Mouse (Mus musculus) right cerebral cortex, postnatal 4 days (tissue): ENCODE data around the gene Cpn2.
A peak's percentile ranks its signal among the peaks of the same experiment; 100 is the strongest.

Experiments
- DNase-seq: peaks from one replicate; pipeline ENCODE4 v3.0.0-alpha.2; 2022

Gene Cpn2

GRCm38 (mm10) chr16:30267359-30267758, at the start of gene Cpn2:
Cpn2 (minus strand) TSS chr16:30267499.
- DNase-seq, result no peak

- no peak for DNase-seq
These were observed 46.9 kb upstream of the Cpn2 start for GRCm38 (mm10) chr16:30314236-30314635.

- DNase-seq, result no peak
These were observed 43.3 kb upstream of the Cpn2 start, which contains the start of gene Gp5 for GRCm38 (mm10) chr16:30310647-30311046. Gp5 (minus strand) TSS chr16:30310779.

GRCm38 (mm10) chr16:30310171-30310515, 42.8 kb upstream of the Cpn2 start:
- DNase-seq, result no peak

- no peak for DNase-seq
These were observed 42.3 kb upstream of the Cpn2 start for GRCm38 (mm10) chr16:30309395-30310170.

- DNase-seq, result peak; percentile 64
These were observed 41.5 kb upstream of the Cpn2 start for GRCm38 (mm10) chr16:30308616-30309394.

- no peak for DNase-seq
These were observed 40.8 kb upstream of the Cpn2 start for GRCm38 (mm10) chr16:30307961-30308615.

GRCm38 (mm10) chr16:30307306-30307705, 40.0 kb upstream of the Cpn2 start:
- DNase-seq, result no peak

GRCm38 (mm10) chr16:30306102-30306501, 38.8 kb upstream of the Cpn2 start:
- DNase-seq, result no peak

GRCm38 (mm10) chr16:30304236-30304635, 36.9 kb upstream of the Cpn2 start:
- no peak for DNase-seq

- no peak for DNase-seq
These were observed 36.1 kb upstream of the Cpn2 start for GRCm38 (mm10) chr16:30303411-30303810.

- no peak for DNase-seq
These were observed 35.4 kb upstream of the Cpn2 start for GRCm38 (mm10) chr16:30302686-30303085.

- no peak for DNase-seq
These were observed 32.5 kb upstream of the Cpn2 start for GRCm38 (mm10) chr16:30299711-30300277.

- no peak for DNase-seq
These were observed 30.2 kb upstream of the Cpn2 start for GRCm38 (mm10) chr16:30297450-30297849.

GRCm38 (mm10) chr16:30296601-30297275, 29.4 kb upstream of the Cpn2 start:
- DNase-seq, result no peak

- no peak for DNase-seq
These were observed 27.8 kb upstream of the Cpn2 start for GRCm38 (mm10) chr16:30295106-30295505.

GRCm38 (mm10) chr16:30290436-30290835, 23.1 kb upstream of the Cpn2 start:
- DNase-seq, result no peak

GRCm38 (mm10) chr16:30285701-30286100, 18.4 kb upstream of the Cpn2 start:
- DNase-seq, result no peak

GRCm38 (mm10) chr16:30283743-30284337, 16.5 kb upstream of the Cpn2 start:
- DNase-seq, result peak; percentile 36

GRCm38 (mm10) chr16:30282844-30283495, 15.7 kb upstream of the Cpn2 start, which contains the start of gene Lrrc15:
Lrrc15 (minus strand) TSS chr16:30283256.
- no peak for DNase-seq

GRCm38 (mm10) chr16:30280676-30281297, 13.5 kb upstream of the Cpn2 start:
- DNase-seq, result no peak
